Mouse (Mus musculus): ENCODE measurements around the gene Ccdc88a. TPM values are rescaled to one million over a fixed set of nuclear protein-coding genes. Genes with fewer than 3 reads are reported as not detected.
"Not testable (repeated sequence)": the region's sequence is repeated elsewhere in the genome, so short reads cannot be mapped to it uniquely, and the experiment has no call there.

Ccdc88a gene
- polyA plus RNA-seq, 1 experiment = 6.0 TPM

DNA sequence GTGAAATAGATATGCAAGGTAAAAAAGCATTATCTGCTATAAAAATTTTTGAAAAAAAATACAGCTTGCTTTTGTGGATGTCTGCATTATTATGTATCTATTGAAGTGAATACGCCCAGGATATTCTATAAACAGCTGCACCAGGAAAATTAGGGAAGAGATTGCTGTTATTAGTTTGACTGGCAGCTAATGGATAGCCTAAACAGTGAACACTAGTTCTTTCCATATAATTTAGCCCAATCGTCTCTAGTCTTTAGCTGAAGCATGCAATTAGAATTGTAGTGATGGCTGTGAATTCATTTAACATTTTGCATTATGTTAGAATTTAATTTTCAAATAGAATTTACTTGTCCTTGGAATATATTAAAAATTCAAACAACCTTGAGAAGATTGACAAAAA is 75.3 kb downstream of the Ccdc88a start:
- DNase-seq (ENCODE audit: low spot score) = no peak

DNA sequence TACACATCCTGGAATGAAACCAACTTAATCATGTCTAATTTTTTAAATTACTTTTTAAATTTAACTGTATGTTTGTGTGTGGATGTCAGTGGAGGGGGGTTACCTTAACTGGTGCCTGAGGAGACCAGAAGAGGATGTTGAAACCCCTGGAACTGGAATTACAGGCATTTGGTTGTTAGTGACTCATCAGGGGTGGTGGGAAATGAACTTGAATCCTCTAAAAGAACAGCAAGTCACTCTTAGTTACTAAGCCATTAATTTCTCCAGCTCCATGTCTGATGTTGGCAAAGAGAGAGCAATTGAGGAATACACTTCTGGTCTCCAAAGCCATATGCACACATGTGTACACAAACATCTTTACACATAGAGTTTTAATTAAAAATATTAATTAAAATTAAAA is 101.2 kb downstream of the Ccdc88a start:
- no peak for DNase-seq (ENCODE audit: low spot score)

DNA sequence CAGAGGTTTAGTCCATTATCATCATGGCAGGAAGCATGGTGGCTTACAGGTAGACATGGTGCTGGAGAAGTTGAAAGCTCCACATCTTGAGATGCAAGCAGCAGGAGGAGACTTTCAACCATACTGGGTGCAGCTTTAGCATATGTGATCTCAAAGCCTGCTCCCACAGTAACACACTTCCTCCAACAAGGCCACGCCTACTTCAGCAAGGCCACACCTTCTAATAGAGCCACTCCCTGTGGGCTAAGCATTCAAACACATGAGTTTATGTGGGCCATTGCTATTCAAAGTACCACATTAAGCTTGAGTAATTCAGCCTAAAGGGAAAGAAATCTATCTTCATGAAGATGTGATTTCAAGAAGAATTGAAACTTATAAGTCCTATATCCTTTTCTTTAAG is 119.7 kb downstream of the Ccdc88a start:
- DNase-seq (ENCODE audit: low spot score) = no peak

DNA sequence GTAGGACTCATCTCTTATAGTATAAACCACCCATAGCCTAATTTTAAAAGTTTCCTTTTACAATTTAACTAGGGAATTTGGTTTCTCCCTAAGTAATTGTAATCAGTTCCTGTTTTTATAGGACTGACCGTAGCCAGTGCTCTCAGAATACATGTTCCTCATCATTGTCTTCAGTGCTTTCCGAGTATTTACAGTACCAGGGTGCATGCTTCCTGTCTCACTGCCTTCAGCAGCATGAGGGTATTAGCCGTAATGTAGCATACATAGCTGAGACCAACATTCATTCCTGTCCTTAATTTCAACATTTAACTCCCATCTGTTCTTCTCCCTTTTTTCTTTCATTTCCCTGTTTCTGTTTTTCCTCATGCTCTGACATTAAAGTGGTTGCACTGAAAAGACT is 123.5 kb downstream of the Ccdc88a start:
- DNase-seq (ENCODE audit: low spot score) = no peak

DNA sequence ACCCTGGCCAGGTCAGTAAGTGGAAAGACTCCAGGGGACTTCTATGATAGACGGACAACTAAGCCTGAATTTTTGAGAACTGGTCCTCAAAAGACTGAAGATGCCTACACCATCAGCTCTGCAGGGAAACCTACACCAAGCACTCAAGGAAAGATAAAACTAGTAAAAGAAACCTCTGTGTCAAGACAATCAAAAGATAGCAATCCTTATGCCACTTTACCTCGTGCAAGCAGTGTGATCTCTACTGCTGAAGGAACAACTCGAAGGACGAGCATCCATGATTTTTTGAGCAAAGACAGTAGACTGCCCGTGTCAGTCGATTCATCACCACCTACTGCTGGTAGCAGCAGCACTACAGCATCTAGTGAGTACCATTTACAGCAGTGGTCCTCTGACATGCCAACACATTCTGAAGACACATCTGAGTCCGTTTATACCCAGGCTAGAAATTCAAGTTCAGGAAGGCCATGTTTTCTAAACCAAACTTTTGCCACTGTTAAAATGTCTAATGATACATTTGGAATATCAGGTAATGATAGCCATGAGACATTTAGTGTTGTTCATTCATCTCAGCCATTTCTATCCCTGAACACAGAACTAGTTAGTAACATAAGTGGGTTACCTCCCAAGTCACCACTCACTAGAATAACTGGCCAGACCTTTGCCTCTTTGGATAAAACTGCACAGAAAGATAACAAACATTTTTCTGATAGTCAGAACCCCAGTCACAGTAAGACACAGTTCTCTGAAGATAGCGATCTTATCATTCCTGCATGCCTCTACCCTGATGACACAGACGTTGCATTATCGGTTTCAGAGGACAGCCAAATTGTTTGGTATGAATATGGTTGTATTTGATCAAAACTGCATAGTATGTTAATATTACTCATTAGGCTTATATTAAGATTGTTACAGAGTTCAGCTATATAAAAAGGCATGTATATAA is 130.8 kb downstream of the Ccdc88a start:
- DNase-seq (ENCODE audit: low spot score) = no peak

DNA sequence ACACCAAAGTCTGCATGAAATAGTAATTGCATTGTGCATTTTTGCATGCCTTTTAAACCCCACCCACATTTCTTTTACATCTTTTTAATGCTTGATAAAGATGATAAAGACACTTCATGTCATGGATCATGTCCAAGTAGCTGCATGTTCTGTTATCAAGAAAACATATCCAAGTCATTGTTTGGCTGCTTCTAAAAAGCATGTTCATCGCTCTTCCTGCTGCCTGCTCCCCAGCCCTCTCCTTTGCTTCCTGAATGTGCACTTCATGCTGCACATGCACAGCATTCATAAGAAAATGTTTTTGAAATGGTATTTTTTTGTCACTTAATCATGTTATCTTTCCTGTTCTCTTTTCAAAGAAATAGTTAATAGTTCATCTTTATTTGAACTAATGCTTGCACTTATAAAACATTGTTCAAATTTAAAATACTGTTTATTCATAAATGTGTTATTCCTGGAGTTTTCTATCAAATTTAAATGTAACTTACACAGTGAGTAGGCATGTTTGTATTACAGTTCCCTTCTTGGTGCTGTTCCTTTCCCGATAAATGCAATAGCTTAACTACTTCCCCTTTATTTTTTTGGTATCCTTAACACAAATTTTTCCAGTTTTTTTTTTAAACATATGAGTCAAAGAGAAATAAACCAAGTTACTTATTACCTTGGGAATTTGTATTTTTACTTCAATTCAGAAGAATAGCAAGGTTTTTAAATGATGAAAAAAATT is 131.6 kb downstream of the Ccdc88a start:
- DNase-seq (ENCODE audit: low spot score) = no peak

DNA sequence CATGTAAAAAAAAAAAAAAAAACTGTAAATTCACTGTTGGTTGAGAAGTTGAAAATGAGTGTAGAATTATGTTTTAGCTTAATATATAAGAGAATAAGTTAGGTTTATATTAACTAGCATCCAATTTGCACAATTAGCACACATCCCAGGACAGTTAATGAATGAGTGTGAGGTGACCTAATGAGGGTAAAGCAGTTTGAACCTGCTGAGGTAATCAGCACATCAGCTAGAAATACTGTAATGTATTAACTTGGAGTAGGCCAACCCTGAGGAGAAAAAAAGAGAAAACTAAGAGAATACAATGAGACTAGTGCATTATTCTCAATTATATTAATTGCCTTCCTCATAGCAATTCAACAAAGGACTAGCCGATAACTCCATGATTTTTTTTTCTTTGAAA is 136.0 kb downstream of the Ccdc88a start:
- DNase-seq (ENCODE audit: low spot score) = no peak

DNA sequence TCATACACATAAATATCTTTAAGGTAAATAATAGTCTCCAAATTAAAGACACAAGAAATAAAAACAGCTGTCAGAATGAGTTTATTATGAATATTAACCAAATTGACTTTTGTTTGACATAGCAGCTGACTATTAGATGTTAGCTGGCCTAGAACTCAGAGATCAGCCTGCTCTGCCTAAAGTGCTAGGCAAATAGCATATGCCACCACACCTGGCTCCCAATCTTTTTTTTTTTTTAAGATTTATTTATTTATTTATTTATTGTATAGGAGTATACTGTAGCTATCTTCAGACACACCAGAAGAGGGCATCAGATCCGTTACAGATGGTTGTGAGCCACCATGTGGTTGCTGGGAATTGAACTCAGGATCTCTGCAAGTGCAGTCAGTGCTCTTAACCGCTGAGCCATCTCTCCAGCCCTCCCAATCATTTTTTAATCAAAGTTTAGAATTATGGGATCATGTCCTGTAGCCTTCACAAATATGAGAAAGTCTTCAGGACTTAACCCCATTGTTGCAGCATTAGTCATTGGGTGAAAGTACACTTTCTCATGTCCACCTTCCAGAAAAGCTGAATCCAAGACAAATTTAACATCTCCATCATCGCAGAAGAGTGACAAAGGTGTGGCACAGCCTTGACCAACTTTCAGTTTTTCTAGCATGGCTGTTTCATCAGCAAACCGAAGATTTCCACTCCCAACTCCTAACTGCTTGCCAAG is 139.5 kb downstream of the Ccdc88a start:
- DNase-seq (ENCODE audit: low spot score) = no peak

DNA sequence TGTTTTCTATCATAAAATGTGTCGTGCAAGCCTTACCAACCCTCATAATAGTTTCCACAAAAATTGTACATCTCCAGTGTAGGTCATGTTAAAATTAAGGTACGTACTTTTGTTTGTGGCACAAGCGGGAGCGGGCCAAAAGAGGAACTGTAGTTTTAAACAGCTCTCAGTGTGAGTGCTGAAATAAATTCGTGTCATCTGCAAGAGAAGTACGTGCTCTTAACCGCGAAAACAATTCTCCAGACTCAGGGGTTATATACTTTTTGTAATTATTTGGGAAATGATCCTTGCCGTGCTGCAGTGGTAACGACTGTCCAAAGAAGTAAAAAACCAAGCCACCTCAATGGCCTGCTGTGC is 140.8 kb downstream of the Ccdc88a start:
- DNase-seq (ENCODE audit: low spot score) = no peak

DNA sequence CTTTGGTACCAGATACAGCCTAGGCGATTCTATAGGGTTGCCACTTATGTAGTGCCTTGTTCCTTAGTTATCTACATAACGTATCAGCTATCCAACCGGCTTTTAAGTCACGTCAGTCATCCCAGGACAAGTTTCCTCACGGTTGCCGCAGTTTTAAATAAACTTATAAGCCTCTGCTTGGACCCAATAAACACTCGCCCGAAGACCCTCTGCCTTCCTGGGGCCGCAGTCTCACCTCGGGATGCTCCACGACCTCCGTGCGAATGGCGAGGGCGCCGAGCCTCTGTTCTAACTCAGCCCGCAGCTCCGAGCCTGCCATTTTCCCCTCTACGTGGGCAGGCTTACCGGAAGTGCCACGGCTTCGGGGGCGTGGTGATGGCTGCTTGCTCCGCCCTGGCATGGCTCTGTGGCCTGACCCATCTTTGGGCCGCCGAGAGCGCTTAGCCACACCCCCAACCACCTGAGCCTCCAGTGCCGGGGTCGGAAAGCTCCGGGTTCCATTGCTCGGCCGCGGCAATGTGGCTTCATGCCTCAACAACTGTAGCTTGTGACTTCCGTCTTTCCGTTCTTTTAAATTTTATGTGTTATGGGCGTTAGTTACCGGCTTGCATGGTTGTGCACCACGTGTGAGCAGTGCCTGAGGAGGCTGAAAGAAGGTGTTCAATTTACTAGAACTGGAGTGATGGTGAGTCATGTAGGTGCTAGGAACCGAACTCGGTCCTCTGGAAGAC is 141.4 kb downstream of the Ccdc88a start, which contains the start of gene Prorsd1:
Gene Prorsd1, minus strand, starts transcription at position 352 of the 731 bp plus-strand sequence.
- peak; percentile 79 for DNase-seq (ENCODE audit: low spot score)

DNA sequence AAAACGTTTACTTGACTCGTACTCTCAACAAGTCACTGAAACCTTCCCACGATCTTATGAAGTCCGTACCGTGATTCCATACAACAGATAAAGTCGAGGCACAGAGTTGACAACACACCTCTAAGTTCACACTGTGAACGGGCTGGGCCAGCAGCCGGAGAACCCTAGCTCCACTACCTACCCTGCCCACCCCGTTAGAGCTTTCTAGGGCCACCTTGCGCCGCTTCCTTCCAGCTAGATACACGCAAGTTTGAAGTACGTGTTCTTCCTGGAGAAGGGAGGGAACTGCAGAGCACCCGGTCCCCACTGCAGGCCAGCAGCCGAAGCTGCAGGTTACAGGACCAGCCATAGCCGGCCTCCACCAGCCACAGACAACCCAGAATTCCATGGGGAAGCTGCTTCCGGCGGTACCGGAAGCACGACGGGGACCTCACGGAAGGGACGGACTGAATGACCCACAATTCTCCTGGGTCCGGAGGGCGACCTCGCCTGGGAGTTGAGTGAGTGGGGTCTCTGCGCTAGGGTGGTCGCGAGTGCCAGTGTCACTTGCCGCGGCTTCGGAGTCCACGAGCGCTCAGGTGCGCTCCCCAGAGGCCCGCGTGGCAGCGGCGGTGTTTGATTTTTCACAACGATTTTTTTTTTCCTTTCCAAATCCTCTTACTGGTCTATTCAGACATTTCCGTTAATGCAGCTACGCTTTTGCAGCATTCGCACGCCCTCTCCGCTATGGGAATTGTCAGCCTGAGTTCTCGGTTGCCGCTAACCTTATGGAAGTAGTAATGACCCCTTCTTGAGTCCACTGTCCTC is 152.7 kb downstream of the Ccdc88a start, which contains the start of gene Mtif2:
Gene Mtif2, plus strand, starts transcription at position 421 of the 807 bp plus-strand sequence.
- DNase-seq (ENCODE audit: low spot score) = peak; percentile 64

DNA sequence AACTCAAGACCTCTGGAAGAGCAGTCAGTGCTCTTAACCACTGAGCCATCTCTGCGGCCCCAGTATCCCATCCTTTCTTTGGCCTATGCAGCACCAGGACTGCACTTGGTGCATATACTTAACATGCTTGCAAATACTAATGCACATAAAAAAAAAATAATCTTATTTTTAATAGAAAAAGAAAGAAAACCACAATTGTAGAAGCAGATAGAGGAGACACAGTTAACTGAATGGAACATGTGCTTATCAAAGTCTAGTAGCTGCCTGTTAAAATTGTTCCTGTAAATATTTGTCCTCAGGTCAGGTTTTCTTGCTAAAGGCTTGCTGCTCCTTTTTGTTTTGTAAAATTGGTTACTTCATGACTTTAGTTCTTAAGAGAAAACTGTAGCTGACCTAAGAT is 164.7 kb downstream of the Ccdc88a start:
- DNase-seq (ENCODE audit: low spot score) = no peak

DNA sequence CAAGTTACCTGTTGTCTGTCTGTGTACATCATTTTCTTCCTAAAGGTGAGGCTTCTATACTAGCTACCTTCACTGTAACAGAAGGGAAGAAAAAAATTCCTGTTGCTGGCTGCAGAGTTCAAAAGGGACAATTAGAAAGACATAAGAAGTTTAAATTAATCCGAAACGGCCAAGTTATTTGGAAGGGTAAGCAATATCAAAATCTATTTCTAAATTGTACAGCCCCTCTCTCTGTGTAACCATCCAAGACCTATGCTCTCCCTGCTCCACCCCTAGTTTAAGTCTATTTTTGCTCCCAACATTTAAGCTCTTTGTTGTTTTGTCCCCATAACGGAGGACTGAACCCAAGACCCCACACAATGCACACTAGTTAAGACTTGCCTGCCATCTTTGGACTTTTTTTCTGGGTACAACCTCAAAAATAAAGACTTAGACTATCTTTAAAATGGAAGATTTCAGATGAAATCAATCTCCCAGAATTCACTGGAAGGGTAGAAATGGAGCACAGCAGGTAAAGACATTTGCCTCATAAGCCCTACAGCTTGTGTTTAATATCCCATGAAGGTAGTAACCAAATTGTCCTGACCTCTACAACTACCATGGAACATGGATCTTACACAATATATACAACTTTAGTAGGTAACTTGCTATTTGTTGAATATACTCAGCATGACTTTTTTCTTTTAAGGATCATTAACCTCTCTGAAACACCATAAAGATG is 170.9 kb downstream of the Ccdc88a start:
- no peak for DNase-seq (ENCODE audit: low spot score)

DNA sequence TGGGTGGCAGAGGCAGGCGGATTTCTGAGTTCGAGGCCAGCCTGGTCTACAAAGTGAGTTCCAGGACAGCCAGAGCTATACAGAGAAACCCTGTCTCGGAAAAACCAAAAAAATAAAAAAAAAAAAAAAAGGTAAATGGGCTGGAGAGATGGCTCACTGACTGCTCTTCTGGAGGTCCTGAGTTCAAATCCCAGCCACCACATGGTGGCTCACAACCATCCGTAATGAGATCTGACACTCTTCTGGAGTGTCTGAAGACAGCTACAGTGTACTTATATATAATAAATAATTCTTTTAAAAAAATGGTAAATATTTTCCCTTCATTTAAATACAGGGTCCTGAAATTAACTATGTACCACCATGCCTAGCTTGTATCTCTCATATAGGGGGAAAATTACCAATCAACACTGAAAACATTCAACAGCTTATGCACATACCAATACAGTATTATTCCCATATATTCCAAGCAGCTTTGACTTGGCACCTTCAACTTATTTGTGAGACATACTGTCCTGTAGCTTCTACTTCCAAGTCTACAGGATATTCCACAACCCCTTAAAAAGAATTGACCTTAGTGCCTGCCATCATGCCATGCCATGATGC is 171.8 kb downstream of the Ccdc88a start:
- not testable (repeated sequence) for DNase-seq (ENCODE audit: low spot score)

DNA sequence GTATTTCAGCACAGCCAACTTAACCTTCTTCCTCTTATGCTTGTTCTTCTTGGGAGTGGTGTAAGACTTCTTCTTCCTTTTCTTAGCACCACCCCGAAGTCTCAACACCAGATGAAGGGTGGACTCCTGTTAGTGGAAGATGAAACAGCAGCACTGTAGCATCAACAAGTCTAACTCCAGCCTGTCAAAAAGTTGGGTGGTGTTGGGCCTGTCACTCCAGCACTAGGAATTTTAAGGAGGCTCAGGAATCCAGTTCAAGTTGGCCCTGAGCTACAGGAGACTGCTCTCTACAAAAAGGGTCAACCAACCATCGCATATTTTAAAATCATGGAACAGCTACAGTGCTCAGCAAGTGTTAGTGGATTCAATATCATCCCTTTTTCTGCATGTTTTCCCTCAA is 172.8 kb downstream of the Ccdc88a start:
- not testable (repeated sequence) for DNase-seq (ENCODE audit: low spot score)

DNA sequence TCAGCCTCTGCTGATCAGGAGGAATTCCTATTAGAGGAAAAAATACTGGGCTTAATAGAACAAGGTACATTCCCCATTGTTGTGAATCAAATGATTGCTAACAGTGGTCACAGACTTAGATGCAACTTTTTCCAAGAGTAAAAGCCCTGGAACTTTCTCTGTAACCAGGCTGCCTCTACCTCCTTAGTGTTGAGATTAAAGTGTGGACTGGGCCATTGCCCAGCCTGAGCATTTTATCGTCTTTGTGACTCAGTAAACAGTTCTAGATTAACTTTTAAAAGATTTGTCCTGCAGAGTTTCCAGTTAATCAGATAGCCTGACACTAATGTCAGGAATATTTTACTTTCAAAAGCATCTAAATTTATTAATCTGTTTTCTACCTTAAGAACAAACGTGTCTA is 173.3 kb downstream of the Ccdc88a start:
- no peak for DNase-seq (ENCODE audit: low spot score)

DNA sequence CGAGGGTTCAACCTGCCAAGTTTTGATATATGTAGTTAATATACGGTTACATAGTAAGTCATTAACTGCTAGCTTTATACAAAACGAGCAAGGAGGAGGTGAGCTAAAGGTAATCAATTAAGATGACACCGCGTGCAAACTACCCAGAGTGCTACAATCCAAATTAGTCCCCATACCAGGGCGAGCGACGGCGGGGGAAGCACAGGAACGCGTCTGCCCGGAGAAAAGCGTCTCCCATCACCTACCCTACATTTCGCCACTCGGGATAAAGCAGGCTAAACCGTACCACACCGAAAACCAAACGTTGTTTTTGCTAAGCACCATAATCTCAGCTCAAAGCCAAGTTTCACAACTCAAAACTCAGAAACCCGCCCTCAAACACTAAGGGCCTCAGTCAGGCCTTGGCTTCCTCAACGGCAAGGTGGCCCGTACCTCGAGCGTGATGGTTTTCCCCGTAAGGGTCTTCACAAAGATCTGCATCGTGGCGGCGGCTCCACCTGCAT is 173.8 kb downstream of the Ccdc88a start:
- no peak for DNase-seq (ENCODE audit: low spot score)

DNA sequence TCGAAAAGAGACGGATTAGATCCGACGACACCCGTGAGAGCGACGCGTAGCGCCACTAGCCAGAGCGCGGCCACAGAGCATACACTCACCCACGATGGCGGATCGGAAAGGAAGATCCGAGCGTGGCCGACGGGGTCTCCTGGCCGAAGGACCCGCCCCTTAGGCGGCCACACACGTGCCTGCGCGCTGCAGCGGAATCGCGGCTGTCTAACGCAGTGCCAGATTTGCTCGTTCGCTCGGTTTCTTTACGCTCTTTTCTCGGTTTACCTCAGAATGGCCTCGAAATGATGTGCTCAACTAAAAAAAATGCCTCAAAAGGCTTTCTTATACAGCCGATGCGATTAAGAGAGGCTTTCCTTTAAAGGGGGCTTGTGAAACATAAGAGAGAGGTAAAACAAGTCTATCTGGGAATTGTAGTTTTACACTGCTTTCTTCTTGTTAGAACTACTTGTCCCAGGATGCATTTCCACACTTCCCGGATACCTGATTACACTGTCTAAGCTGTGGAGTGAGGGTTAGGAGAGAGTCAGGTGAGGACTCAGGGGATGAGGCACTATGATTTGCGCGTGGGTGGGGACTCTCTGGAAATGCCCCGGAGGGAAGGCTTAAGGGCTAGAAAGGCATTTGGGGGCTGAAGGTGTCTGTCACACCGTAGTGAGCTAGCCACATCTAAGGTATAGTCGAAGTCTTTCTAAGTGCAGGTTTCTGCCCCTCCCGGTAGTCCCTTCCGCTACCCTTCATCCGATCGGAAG is 174.5 kb downstream of the Ccdc88a start, which contains the start of the genes Clhc1 and Rps27a:
Gene Clhc1, plus strand, starts transcription at position 199 of the 752 bp plus-strand sequence.
Gene Rps27a, minus strand, starts transcription at position 358 of the 752 bp plus-strand sequence.
- DNase-seq (ENCODE audit: low spot score) = peak; percentile 89
